Mouse (Mus musculus) left cerebral cortex, adult 11 months (tissue): ENCODE data around the gene Txk.

Source experiments
- DNase-seq: peaks from one replicate; pipeline ENCODE4 v3.0.0; 2022; ENCODE audit warnings: low spot score

The Txk gene

GRCm38 (mm10) chr5:72750226-72750625, 2.4 kb downstream of the Txk start:
- no peak for DNase-seq

GRCm38 (mm10) chr5:72748659-72749265, 3.8 kb downstream of the Txk start:
- DNase-seq = no peak

- peak; percentile 59 for DNase-seq
Measured at GRCm38 (mm10) chr5:72747384-72747783, 5.2 kb downstream of the Txk start.

GRCm38 (mm10) chr5:72746461-72746860, 6.1 kb downstream of the Txk start:
- DNase-seq = no peak

GRCm38 (mm10) chr5:72743103-72743502, 9.5 kb downstream of the Txk start:
- DNase-seq = no peak

- no peak for DNase-seq
Measured at GRCm38 (mm10) chr5:72736868-72737267, 15.7 kb downstream of the Txk start.

- DNase-seq = no peak
Measured at GRCm38 (mm10) chr5:72736437-72736836, 16.1 kb downstream of the Txk start.

- DNase-seq = no peak
Measured at GRCm38 (mm10) chr5:72735763-72736162, 16.8 kb downstream of the Txk start.

GRCm38 (mm10) chr5:72732885-72733284, 19.7 kb downstream of the Txk start:
- no peak for DNase-seq

- no peak for DNase-seq
Measured at GRCm38 (mm10) chr5:72725404-72725803, 27.2 kb downstream of the Txk start.

- DNase-seq = no peak
Measured at GRCm38 (mm10) chr5:72723429-72723828, 29.1 kb downstream of the Txk start.

- DNase-seq = no peak
Measured at GRCm38 (mm10) chr5:72720587-72720986, 32.0 kb downstream of the Txk start.

- DNase-seq = peak; percentile 28
Measured at GRCm38 (mm10) chr5:72710572-72711278, 41.9 kb downstream of the Txk start.

GRCm38 (mm10) chr5:72709976-72710375, 42.6 kb downstream of the Txk start:
- no peak for DNase-seq

- no peak for DNase-seq
Measured at GRCm38 (mm10) chr5:72709451-72709850, 43.1 kb downstream of the Txk start.

- DNase-seq = no peak
Measured at GRCm38 (mm10) chr5:72706722-72707121, 45.9 kb downstream of the Txk start.

- no peak for DNase-seq
Measured at GRCm38 (mm10) chr5:72706095-72706494, 46.5 kb downstream of the Txk start.

GRCm38 (mm10) chr5:72702202-72702601, 50.4 kb downstream of the Txk start:
- DNase-seq = no peak

- no peak for DNase-seq
Measured at GRCm38 (mm10) chr5:72699500-72699818, 53.1 kb downstream of the Txk start.

- DNase-seq = no peak
Measured at GRCm38 (mm10) chr5:72698818-72699499, 53.6 kb downstream of the Txk start.

- DNase-seq = no peak
Measured at GRCm38 (mm10) chr5:72698343-72698742, 54.2 kb downstream of the Txk start.

GRCm38 (mm10) chr5:72696491-72696890, 56.1 kb downstream of the Txk start:
- no peak for DNase-seq

- no peak for DNase-seq
Measured at GRCm38 (mm10) chr5:72694684-72695083, 57.9 kb downstream of the Txk start.
